Mouse (Mus musculus) limb, embryonic 14.5 days (tissue): ENCODE measurements around the gene Aox2. TPM values are rescaled to one million over a fixed set of nuclear protein-coding genes. Genes with fewer than 3 reads are reported as not detected.

Source experiments
- ATAC-seq: fragments of 200-750 bp; cut with Nextera tagmentation; 2 replicates; pipeline ENCODE4 v1.8.0; 2017; ENCODE audit warnings: low read depth, moderate number of reproducible peaks, moderate TSS enrichment; ENCODE audit not compliant: low FRiP score
- DNase-seq: peaks from one replicate; pipeline ENCODE4 v3.0.0-alpha.2; 2015; ENCODE audit warnings: low spot score
- H3K27ac ChIP-seq: fragments of 300-500 bp; sonication (generic); replicated peaks from 2 replicates; pipeline ENCODE4 v1.5.1; 2014; ENCODE audit warnings: low read depth, mild to moderate bottlenecking, low read length, moderate library complexity, mixed read lengths
- H3K27me3 ChIP-seq: fragments of 300-500 bp; sonication (generic); 2 replicates; pipeline ENCODE4 v1.6.1; 2014; ENCODE audit warnings: low read length, mixed read lengths; ENCODE audit not compliant: control insufficient read depth, insufficient read depth
- H3K36me3 ChIP-seq: fragments of 300-500 bp; sonication (generic); 2 replicates; pipeline ENCODE4 v1.6.1; 2014; ENCODE audit warnings: mild to moderate bottlenecking, low read length, moderate library complexity, mixed read lengths; ENCODE audit not compliant: control insufficient read depth, insufficient read depth
- H3K4me1 ChIP-seq: fragments of 300-500 bp; sonication (generic); 2 replicates; pipeline ENCODE4 v1.6.1; 2014; ENCODE audit warnings: antibody characterized with exemption, low read length, mixed read lengths; ENCODE audit not compliant: control insufficient read depth, insufficient read depth
- H3K4me2 ChIP-seq: fragments of 300-500 bp; sonication (generic); replicated peaks from 2 replicates; pipeline ENCODE4 v1.6.1; 2014; ENCODE audit warnings: low read depth, mild to moderate bottlenecking, low read length, moderate library complexity; ENCODE audit not compliant: severe bottlenecking
- H3K4me3 ChIP-seq: fragments of 300-500 bp; sonication (generic); replicated peaks from 2 replicates; pipeline ENCODE4 v1.5.1; 2014; ENCODE audit warnings: low read length
- H3K9ac ChIP-seq: fragments of 300-500 bp; sonication (generic); 2 replicates; pipeline ENCODE4 v1.6.1; 2014; ENCODE audit warnings: mild to moderate bottlenecking, low read depth, low read length, moderate library complexity; ENCODE audit not compliant: severe bottlenecking
- H3K9me3 ChIP-seq: fragments of 300-500 bp; sonication (generic); 2 replicates; pipeline ENCODE4 v1.6.1; 2016; ENCODE audit warnings: low read length; ENCODE audit not compliant: control insufficient read depth
- POLR2A ChIP-seq: fragments of 200-500 bp; IDR thresholded peaks from 2 replicates; pipeline ENCODE4 v1.8.0; 2012; ENCODE audit warnings: inconsistent platforms, mild to moderate bottlenecking, moderate library complexity, borderline replicate concordance; ENCODE audit not compliant: insufficient read depth, insufficient read length; ENCODE audit errors: extremely low read depth
- WGBS: fragments of 180-500 bp; shearing (Covaris S2); extraction: QIAGEN DNeasy Blood & Tissue Kit; methylation state at CpG from one replicate; pipeline ENCODE4 v1.1.7; 2014; 5-methylcytosine and 5-hydroxymethylcytosine counted together
- polyA plus RNA-seq, 2 experiments: library from polyadenylated mRNA; depleted of rRNA in 1 of 2; stranded (reverse) in 1 of 2; unstranded in 1 of 2; fragments of >200 nt; fragmentation: Nextera tagmentation in 1 of 2; extraction: Ambion mirVana in 1 of 2; gene quantifications; 2 replicates each; pipeline versions ENCODE4 v1.2.1 to v1.2.3; 2012 to 2014

Aox2 gene
- polyA plus RNA-seq, 2 experiments = 0.06 to 0.10 TPM

DNA sequence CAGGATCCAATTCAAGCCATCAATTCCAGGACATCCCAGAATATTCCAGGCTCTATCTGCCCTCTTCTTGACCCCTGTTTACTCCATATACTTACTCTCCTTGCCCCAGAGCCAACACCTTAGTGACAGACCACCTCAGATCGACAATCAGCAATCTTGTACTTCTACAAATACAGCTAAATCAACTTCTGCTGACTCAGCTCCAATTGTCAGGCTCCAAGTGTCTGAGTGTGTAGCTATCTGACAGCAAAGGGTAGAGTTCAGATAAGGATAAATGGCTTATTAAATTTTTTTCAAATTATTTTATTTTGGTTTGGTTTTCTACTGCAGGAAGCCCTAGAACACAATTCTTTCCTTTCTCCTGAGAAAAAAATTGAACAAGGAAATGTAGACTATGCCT is 29.6 kb upstream of the Aox2 start:
- no peak for DNase-seq
- 71% methylated on average over 1 of the region's 1 CpGs for WGBS
- no peak overlapping the region for H3K9ac ChIP-seq
- H3K4me3 ChIP-seq = no peak overlapping the region
- ATAC-seq = no peak
- H3K4me1 ChIP-seq = no peaks in the 10 kb centered on the region
- H3K4me2 ChIP-seq = no peak overlapping the region
- H3K27ac ChIP-seq = no peak overlapping the region
- no peaks in the 10 kb centered on the region for H3K27me3 ChIP-seq
- no peaks in the 10 kb centered on the region for H3K36me3 ChIP-seq
- TF ChIP-seq POLR2A = no peak
- no peaks in the 10 kb centered on the region for H3K9me3 ChIP-seq

DNA sequence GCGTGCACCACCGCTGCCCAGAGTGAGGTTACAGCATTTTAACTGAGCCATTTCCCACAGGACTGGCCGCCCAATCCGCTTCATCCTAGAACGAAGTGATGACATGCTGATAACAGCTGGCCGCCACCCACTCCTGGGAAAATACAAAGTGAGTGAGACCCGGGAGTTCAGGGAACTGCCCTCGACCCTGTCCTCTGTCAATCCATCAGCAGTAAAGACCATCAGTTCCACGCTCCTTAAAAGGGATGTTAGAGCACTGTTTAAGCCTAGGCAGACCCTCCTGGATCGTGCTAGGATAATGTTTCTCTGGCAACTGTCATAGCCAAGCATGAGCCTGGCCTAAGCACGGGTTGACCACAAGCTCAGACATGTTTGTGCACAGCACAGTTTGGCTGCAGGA is 24.7 kb upstream of the Aox2 start:
- no peak for TF ChIP-seq POLR2A
- no peak overlapping the region for H3K4me2 ChIP-seq
- H3K27ac ChIP-seq = no peak overlapping the region
- H3K4me1 ChIP-seq = no peaks in the 10 kb centered on the region
- ATAC-seq (no peak), DNase-seq (no peak)
- H3K9ac ChIP-seq = no peak overlapping the region
- no peaks in the 10 kb centered on the region for H3K36me3 ChIP-seq
- H3K27me3 ChIP-seq = no peaks in the 10 kb centered on the region
- no peak overlapping the region for H3K4me3 ChIP-seq
- 68% methylated on average over 11 of the region's 11 CpGs for WGBS
- no peaks in the 10 kb centered on the region for H3K9me3 ChIP-seq

DNA sequence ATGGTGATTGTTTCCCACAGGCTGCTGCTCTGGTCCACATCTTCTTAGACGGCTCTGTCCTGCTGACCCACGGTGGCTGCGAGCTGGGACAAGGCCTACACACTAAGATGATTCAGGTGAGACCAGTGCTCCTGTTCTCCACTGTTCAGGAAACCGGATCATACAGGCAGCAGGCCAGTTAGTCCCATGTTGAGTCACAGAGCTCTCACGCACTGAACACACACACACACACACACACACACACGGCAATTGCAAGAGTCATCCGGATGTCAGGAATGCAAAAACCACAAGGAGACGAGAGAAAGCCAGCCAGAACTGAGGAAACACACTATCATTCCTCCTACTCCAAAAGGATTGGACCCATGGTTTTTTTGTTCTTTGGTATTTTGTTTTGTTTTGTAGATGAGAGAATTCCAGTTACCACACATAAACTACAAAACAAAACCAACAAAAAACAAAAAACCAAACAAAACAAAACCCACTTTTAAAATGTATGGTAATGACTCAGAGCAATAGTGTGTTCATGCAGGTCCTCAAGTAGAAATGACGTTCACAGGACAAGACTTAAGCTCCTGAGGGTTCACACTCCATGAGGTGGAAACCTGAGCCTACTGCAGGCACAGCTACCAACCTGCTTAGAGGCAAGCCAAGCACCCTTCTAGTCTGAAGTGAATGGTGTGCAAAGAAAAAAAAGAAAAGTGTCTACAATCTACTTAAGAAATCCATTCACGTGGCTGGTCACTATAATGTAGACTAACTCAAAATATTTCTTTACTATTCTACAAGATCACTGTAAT is 20.7 kb upstream of the Aox2 start:
- no peaks in the 10 kb centered on the region for H3K4me1 ChIP-seq
- no peaks in the 10 kb centered on the region for H3K9me3 ChIP-seq
- H3K27ac ChIP-seq = no peak overlapping the region
- no peak for DNase-seq
- TF ChIP-seq POLR2A = no peak
- H3K9ac ChIP-seq = no peak overlapping the region
- no peak overlapping the region for H3K4me2 ChIP-seq
- WGBS = 73% methylated on average over 10 of the region's 10 CpGs
- no peak for ATAC-seq
- H3K27me3 ChIP-seq = no peaks in the 10 kb centered on the region
- no peaks in the 10 kb centered on the region for H3K36me3 ChIP-seq
- H3K4me3 ChIP-seq = no peak overlapping the region

DNA sequence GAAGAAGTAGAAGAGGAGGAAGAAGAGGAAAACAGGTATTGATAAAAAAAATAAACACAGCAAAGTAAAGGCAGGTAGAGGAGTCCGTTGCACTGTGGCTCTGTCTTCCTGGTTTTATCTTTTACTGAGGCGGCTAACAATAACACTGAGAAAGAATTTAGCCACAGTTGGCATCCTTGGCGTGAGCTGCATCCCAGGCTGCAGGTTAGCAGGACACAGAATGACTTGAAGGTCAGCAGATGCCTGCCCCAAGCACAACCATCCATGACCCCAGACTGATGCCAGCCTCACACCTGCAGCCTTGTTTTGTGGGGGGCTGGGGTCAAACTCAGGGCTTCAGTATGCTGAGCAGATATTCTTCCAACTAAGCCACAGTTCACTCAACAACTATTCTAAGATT is 17.8 kb upstream of the Aox2 start:
- DNase-seq (no peak), ATAC-seq (no peak)
- H3K9me3 ChIP-seq = no peaks in the 10 kb centered on the region
- H3K27ac ChIP-seq = no peak overlapping the region
- no peaks in the 10 kb centered on the region for H3K27me3 ChIP-seq
- no peaks in the 10 kb centered on the region for H3K36me3 ChIP-seq
- WGBS = 79% methylated on average over 3 of the region's 3 CpGs
- H3K4me3 ChIP-seq = no peak overlapping the region
- no peaks in the 10 kb centered on the region for H3K4me1 ChIP-seq
- no peak for TF ChIP-seq POLR2A
- H3K4me2 ChIP-seq = no peak overlapping the region
- no peak overlapping the region for H3K9ac ChIP-seq

DNA sequence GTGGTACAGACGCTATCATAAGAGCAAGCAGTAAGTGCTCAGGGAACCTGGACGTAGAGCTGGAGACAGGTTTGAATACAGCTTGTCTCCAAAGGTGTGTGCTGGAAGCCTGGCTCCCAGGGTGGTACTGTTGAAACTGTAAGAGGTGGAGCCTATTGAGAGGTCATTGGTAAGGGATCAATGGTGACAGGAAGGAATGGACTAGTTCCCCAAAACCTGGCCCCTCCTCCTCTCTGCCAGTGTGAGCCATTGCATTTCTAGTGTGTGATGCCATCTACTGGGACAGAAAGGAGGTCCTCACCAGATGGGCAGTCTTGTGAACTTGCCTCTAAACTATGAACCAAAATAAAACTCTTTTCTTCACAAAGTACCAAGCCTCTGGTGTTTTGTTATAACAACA is 9.9 kb upstream of the Aox2 start:
- Histone ChIP-seq H3K9me3 (no peaks in the 10 kb centered on the region), H3K4me2 (no peak overlapping the region), H3K27me3 (no peaks in the 10 kb centered on the region), H3K27ac (no peak overlapping the region), H3K4me1 (no peaks in the 10 kb centered on the region), H3K36me3 (no peaks in the 10 kb centered on the region), H3K9ac (no peak overlapping the region), H3K4me3 (no peak overlapping the region)
- ATAC-seq (no peak), DNase-seq (no peak)
- no peak for TF ChIP-seq POLR2A
- 85% methylated on average over 2 of the region's 2 CpGs for WGBS
